In genomic region chr2:48816141-48817028, GRCm38 (mm10) we compare ENCODE assay signal across 8 mouse cellular contexts. TPM values are rescaled to one million over a fixed set of nuclear protein-coding genes. Genes with fewer than 3 reads are reported as not detected.
DNase-seq lines count a peak whose midpoint lies in the region; ATAC-seq and TF ChIP-seq lines count a peak whose summit lies in the region.

No protein-coding gene starts in this region.

- H3K36me3 ChIP-seq in lung, embryonic 14.5 days (ENCODE audit: insufficient read depth): no peaks in the 10 kb centered on the region
- H3K36me3 ChIP-seq in forebrain, embryonic 15.5 days: no peaks in the 10 kb centered on the region
- H3K36me3 ChIP-seq in liver, embryonic 11.5 days (ENCODE audit: control insufficient read depth, insufficient read depth, low read length): no peaks in the 10 kb centered on the region

- TF ChIP-seq CTCF in lung, embryonic 14.5 days (IDR thresholded peaks at IDR 0.05; ENCODE audit: low read depth): no peak

- no peaks in the 10 kb centered on the region; the same call in 1 of the 2 replicates for H3K4me1 ChIP-seq in lung, embryonic 14.5 days (ENCODE audit: insufficient read depth)
- H3K4me1 ChIP-seq in forebrain, embryonic 15.5 days: peaks cover 29% of the 10 kb centered on the region
- H3K4me1 ChIP-seq in liver, embryonic 11.5 days (replicated peaks; ENCODE audit: control insufficient read depth, insufficient read depth, low read length): no peaks in the 10 kb centered on the region

- peak overlapping the region; percentile 84 for H3K4me3 ChIP-seq in lung, embryonic 14.5 days (ENCODE audit: low read depth, low read length)
- peak overlapping the region; percentile 94 for H3K4me3 ChIP-seq in forebrain, embryonic 15.5 days
- H3K4me3 ChIP-seq in liver, embryonic 11.5 days (ENCODE audit: low read depth, low read length): peak overlapping the region; percentile 80

- H3K9me3 ChIP-seq in lung, embryonic 14.5 days (ENCODE audit: low read depth, low read length): no peaks in the 10 kb centered on the region
- H3K9me3 ChIP-seq in forebrain, embryonic 15.5 days: no peaks in the 10 kb centered on the region
- H3K9me3 ChIP-seq in liver, embryonic 11.5 days (ENCODE audit: control insufficient read depth, low read length): no peaks in the 10 kb centered on the region

- WGBS in lung, embryonic 14.5 days: 13% methylated on average over 9 of the region's 9 CpGs
- 16% methylated on average over 9 of the region's 9 CpGs for WGBS in forebrain, embryonic 15.5 days
- WGBS in liver, embryonic 11.5 days: 30% methylated on average over 9 of the region's 9 CpGs

- peak; percentile 24 for DNase-seq in lung, embryonic 14.5 days
- DNase-seq in lung, adult 18-20 months: no peak
- no peak for DNase-seq in liver, embryonic 11.5 days (ENCODE audit: low spot score)
- no peak for DNase-seq in cerebellum, adult 11-12 months
- DNase-seq in cerebellum, postnatal 36 days: no peak

- no peaks in the 10 kb centered on the region for H3K27me3 ChIP-seq in lung, embryonic 14.5 days (ENCODE audit: insufficient read depth, low read length)
- no peaks in the 10 kb centered on the region for H3K27me3 ChIP-seq in forebrain, embryonic 15.5 days
- H3K27me3 ChIP-seq in liver, embryonic 11.5 days (replicated peaks; ENCODE audit: control insufficient read depth, insufficient read depth, low read length): no peaks in the 10 kb centered on the region

- no peak for ATAC-seq in lung, embryonic 14.5 days (ENCODE audit: insufficient read depth)
- ATAC-seq in forebrain, embryonic 15.5 days (replicated peaks): no peak
- ATAC-seq in liver, embryonic 11.5 days (replicated peaks; ENCODE audit: low FRiP score): no peak
- ATAC-seq in neutrophil, adult 5-6 weeks (ENCODE audit: extremely low read depth, insufficient number of reproducible peaks, low FRiP score, poor library complexity, severe bottlenecking): peak; percentile 59
- ATAC-seq in cerebellum, adult (ENCODE audit: insufficient number of reproducible peaks, low FRiP score, low TSS enrichment): no peak

- H3K9ac ChIP-seq in lung, embryonic 14.5 days: peak overlapping the region; percentile 84
- peak overlapping the region; percentile 98 for H3K9ac ChIP-seq in forebrain, embryonic 15.5 days (replicated peaks)
- H3K9ac ChIP-seq in liver, embryonic 11.5 days (ENCODE audit: low read depth, low read length): no peak overlapping the region

- H3K4me2 ChIP-seq in lung, embryonic 14.5 days: peak overlapping the region; percentile 68
- H3K4me2 ChIP-seq in forebrain, embryonic 15.5 days (replicated peaks): peak overlapping the region; percentile 71
- peak overlapping the region; percentile 87 for H3K4me2 ChIP-seq in liver, embryonic 11.5 days

- no peak overlapping the region for H3K27ac ChIP-seq in lung, embryonic 14.5 days (ENCODE audit: low read depth)
- peak overlapping the region; percentile 55 for H3K27ac ChIP-seq in forebrain, embryonic 15.5 days (replicated peaks)
- no peak overlapping the region for H3K27ac ChIP-seq in liver, embryonic 11.5 days (ENCODE audit: low read depth, low read length)

RNA-seq across cellular contexts. Expression of gene Acvr2a, which starts 2.5 kb away (rescaled TPM):
- 20.6 and 23.6 TPM in 2 replicates for polyA plus RNA-seq in lung, embryonic 14.5 days (2014; fragmentation: Nextera tagmentation; extraction: Ambion mirVana)
- polyA plus RNA-seq in forebrain, embryonic 15.5 days (2015; fragmentation: Nextera tagmentation; extraction: Ambion mirVana): 41.7 and 44.7 TPM in 2 replicates
- 7.1 and 8.2 TPM in 2 replicates for polyA plus RNA-seq in liver, embryonic 11.5 days (2014; fragmentation: Nextera tagmentation; extraction: Ambion mirVana)
- 2.9 and 3.6 TPM in 2 replicates for total RNA-seq in neutrophil, adult 5-6 weeks (2017)
